Mouse (Mus musculus): ENCODE measurements at regions not wholly inside any gene's neighbourhood (a gene's known extent, or its start where the extent isn't known, plus 50 kb on each side); places are given as distances from the start of the nearest gene placed in this dataset.
A peak's percentile ranks its signal among the peaks of the same experiment; 100 is the strongest.
"Not testable (repeated sequence)": the region's sequence is repeated elsewhere in the genome, so short reads cannot be mapped to it uniquely, and the experiment has no call there.

DNA sequence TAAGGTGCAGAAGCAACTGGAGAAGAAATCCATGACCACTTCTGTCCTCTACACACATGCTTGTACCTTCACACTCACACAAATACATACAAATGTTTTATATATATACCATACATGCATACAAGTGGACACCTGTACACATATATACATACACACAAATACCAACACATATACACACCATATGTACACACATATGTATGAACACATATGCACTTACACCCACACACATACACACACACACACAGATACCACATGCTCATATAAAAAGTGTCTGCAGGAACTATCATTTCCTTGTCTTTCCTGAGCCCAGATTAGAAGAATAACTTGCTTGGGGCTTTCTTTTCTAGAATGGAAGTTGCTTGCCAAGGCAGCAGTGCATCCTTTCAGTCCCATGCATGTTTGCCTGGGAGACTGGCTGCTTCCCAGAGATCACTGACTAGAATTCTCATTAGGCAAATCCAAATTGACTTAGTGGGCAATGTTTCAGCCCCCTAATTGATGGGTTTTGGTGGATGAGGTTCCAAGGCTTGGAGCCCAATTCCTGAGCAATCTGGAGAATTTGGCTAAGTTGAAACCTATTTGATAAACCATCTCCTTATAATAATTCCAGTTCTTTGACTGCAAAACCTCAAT is 169.2 kb upstream of the Hddc2 start:
- DNase-seq, result no peak

DNA sequence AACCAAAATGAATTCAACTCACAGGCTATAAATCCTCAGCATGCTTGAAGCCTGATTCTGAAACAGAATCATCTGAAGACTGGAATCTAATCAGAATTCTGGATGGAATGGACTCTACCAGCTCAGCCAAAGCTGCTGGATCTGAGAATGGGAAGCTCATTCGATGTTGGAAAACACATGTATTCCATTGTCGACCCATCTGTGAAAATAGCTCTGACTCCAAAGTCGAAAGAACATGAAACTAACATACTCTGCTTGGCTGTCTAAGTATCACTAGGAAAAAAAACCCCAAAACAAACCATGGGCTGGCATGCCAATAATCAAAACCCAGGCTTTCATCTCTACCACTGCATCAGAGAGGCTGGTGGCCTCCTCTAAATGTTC is 168.7 kb upstream of the Hddc2 start:
- DNase-seq, result no peak

DNA sequence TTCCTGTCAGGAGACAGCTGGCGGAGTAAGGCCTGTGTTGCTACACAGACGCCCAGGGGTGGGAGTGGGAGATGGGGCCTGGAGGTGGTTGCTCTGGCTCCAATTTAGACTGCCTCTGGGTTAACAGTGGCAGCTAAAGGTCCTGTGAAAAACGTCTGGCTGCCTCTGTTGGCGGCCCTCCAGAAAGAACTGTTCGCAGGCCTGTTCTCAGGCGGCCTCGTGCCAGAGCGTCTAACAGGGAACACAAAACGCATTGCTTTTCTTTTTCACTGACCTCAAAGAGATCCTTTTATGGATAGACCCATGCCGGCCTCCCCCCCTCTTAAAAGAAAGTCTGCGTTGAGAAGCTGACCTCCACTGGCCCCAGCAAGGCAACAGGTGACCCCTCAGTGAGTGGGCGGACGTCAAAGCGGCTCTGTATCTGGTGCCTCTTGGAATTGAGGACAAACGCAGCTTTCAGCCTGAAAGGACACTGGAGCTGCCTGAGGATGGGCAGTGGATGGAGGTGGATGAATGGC is 140.0 kb upstream of the Hddc2 start:
- peak; percentile 34 to 67 for DNase-seq

DNA sequence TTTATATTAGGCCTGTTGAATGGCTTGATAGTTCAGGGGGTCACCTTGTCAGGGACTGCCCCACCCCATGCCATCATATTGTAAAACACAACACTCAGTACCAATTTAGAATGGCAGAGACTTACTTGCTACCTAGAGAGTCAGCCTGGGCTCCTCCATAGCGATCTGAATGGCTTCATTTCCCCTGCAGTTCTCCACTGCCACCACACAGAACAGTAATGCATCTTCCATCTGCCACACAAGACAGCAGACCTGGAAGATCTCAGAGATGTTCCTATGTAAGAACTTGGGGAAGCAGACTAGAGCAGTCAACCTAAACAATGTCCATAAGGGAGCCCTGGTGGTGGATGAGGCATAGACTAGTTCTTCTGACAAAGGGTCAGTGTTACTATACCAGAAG is 123.6 kb upstream of the Hddc2 start:
- no peak for DNase-seq

DNA sequence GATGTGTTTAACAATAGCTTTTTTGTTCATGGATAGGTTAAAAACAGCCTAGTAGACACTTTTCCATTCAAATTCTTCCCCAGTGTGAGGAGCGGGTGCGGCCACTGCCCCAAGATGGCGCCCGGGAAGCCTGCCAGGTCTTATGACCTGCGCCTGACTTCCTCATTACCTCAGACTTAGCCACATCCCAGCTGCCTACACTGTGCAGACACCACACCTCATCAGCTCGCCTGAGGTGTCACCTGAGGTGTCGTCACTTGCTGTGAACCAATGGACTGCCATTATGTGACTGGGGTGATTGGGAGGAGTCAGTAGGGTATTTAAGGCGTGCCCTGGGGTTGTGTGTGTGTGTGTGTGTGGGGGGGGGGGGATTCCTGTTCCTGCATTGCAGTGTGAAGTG is 101.0 kb upstream of the Hddc2 start:
- DNase-seq, result not testable (repeated sequence)

DNA sequence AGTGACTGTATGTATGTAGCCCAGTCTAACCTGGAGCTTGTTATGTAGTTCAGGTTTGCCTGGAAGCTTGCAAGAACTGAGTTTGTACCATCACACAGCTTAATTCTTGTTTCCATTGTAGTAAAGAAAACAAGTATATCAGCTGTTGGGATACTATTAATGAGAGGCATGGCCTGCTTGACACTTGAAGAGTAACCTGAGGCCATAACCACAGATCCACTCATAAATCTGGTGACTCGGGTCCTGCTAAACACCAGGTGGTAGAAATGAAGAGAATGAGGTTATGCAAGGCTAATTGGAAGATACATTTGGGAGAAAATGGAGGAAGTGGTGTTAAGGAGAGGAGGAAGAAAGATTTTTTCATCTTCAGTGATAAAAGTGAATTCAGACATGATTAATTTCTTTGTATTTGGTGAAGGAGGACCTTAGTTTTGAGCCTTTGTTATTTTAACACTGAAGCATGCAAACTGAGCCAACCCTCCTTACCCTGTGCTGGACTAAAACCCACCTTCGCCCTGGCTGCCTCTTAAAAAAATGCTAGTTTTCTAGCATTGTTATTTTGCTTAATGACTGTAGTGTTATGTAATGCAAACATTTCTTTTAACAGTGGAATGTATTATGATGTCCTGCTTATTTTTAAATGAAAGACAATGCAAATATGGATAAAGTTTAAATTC is 100.3 kb upstream of the Hddc2 start:
- DNase-seq, result no peak

DNA sequence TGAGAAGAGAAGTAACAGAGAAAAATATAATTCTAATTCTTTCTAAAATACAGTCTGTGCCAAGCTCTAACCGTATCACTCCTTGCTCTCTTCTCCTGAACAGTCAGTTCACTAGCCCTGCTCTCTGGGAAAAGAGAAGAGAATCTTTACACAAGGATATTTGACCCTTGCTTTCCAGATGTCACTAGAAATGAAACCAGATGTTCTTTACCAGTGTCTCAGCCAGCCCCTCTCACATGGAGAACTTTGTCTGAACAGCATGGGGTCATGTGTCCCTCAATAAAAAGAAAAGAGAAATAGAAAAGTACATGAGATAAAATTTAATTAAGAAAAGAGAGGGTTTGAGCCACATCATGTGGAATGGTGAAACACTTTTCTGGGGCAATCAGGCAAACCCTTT is 91.3 kb upstream of the Hddc2 start:
- no peak for DNase-seq

DNA sequence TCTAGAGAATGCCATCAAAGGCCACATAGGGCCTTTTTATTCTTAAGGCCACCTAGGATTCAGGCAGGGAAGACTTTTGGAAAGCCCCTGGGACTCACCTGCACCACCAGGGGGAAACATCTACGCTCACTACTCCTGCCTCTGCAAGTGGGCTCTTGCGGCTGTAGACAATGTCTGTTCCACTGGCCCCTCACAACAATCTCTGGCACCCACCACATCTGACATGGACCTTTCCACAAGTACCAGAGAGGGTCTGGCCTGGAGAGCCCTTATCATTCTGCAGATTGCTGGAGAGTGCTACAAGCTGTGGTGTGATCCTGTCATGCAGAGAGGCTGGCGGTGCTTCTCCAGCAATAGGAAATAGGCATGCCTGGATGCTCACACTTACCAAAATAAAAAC is 84.1 kb upstream of the Hddc2 start:
- no peak for DNase-seq

DNA sequence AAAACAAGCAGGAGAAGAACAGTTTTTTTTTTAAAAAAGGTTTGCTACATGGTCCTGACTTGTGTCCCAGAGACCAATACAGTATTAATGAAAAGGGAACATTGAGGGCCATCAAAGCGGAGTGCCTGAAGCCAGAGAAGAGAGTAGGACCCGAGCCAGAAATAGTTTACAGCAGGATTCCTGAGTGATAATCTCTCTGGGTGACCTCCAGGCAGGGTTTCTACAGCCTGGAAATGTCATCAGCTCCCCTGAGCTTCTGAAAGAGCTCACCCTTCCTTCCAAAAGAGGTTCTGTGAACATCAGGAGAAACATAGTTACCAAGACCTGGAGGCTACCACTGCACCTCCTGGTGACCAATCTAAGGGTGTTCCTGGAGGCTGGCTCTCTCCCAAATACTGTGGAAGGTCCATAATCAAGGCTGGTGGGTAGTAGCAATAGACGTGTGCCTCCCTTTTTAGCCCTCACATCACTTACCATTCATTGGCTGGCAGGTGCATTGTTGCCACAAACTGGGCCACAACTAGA is 70.7 kb upstream of the Hddc2 start:
- DNase-seq, result no peak

DNA sequence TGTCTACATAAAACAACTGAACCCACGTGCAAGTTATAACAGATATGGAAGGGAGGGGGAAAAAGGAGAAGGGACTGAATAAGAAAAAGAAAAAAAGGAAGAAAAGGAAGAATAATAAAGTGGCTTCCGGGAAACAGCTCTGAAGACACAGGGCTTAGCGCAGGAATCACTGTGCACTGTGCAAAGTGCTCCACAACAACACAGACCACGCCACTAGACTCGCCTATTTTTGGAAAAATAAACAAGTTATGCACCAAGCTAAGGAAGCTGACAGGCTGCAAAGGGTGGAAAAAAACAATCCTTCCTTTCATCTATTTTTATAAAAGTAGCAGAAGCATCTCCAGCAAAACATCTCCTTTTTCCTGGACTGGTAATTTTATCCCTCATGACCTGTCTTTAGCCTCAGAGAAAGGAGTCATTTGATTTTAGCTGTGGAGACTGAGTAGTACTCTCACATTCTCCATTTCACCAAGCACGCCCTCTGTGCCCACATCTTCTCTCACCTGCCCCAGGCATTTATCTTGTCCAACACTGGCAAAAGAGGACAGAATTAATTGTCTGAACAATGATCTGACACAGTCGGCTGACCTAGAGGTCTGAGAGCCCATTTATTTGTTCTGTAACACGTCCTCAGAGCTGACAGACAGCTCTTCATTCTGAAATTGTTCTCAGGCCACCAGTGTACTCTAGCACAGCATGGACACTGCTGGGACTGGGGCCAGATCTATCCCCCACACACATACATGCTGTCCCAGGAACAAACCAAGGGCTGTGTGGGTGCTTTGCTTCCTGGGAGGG is 60.4 kb upstream of the Hddc2 start:
- DNase-seq, result no peak

DNA sequence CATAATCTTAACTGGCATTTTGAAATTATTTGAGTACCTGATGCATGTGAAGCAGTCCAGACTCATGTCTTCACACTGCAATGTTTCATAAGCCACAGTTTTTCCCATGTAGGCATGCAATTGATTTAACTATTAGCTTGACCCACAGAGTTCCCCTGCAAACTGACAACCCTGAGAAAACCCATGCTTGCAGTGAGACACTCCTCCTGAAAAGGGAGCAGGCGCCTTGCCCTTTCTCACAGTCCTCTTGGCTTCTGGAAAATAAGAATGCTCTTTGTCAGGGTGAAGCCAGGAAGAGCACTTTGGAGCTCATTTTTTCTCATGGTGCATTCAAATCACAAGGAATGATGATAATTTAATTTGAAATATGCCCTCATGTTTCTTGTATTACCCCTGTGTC is 56.2 kb upstream of the Hddc2 start:
- DNase-seq, result no peak

DNA sequence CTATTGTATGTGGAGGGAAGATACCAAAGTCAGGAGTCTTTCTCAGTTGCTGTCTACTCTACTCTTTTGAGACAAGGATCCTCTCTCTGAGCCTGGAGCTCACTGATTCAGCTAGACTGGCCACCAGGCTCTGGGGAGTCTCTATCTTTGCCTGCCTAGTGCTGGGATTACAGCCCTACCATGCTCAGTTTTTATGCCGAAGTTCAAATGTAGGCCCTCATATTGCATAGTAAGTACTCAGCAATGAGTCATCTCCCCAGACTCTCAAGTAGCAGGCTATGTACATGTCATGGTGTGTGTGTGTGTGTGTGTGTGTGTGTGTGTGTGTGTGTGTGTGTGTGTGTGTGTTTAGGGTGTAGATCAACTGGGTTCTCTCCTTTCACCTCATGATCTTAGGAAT is 55.6 kb upstream of the Hddc2 start:
- no peak for DNase-seq

DNA sequence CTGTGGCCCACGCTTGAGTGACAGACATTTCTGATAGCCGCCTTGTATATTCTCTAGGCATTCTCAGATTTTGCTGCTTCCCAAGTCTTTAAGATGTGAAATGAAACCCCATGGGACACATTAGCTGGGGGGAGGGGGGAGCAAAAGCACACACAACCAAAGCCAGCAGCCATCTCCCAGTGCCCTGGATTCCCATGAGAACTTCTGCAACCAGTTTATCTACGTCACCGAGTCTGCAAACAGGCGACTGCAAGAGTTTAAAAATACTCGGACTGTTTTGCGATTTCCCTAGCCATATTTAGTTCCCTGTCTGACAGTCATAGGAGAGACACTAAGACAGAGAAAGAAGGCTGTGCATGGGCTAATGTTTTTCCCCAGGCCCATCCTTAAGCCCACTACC is 52.3 kb upstream of the Hddc2 start:
- DNase-seq, result peak; percentile 14 to 31

Data from kidney, postnatal 36 days (tissue).